Mouse (Mus musculus): ENCODE measurements around the gene Rhbdl1.
A peak's percentile ranks its signal among the peaks of the same experiment; 100 is the strongest.
"Not testable (repeated sequence)": the region's sequence is repeated elsewhere in the genome, so short reads cannot be mapped to it uniquely, and the experiment has no call there.

Rhbdl1 gene

GRCm38 (mm10) chr17:25872676-25873075 lies 35.6 kb upstream of the Rhbdl1 start:
- DNase-seq (ENCODE audit: low spot score in 2 of 2): no peak

GRCm38 (mm10) chr17:25871566-25871965 lies 34.5 kb upstream of the Rhbdl1 start:
- not testable (repeated sequence) for DNase-seq (ENCODE audit: low spot score in 2 of 2)

- DNase-seq (ENCODE audit: low spot score in 2 of 2): no peak
Measured at GRCm38 (mm10) chr17:25869954-25870353, 32.9 kb upstream of the Rhbdl1 start.

- no peak for DNase-seq (ENCODE audit: low spot score in 2 of 2)
Measured at GRCm38 (mm10) chr17:25869498-25869897, 32.4 kb upstream of the Rhbdl1 start.

- peak; percentile 84 to 89 for DNase-seq (ENCODE audit: low spot score in 2 of 2)
Measured at GRCm38 (mm10) chr17:25868601-25869191, 31.6 kb upstream of the Rhbdl1 start, which contains the start of gene Mcrip2. Gene Mcrip2 (minus strand): TSS chr17:25868764.

- DNase-seq (ENCODE audit: low spot score in 2 of 2): peak; percentile 66 to 69
Measured at GRCm38 (mm10) chr17:25867836-25868600, 30.9 kb upstream of the Rhbdl1 start.

GRCm38 (mm10) chr17:25867509-25867835 lies 30.4 kb upstream of the Rhbdl1 start:
- no peak for DNase-seq (ENCODE audit: low spot score in 2 of 2)

GRCm38 (mm10) chr17:25866172-25866571 lies 29.1 kb upstream of the Rhbdl1 start:
- peak in 1 of 2 experiments; percentile 53 for DNase-seq (ENCODE audit: low spot score in 2 of 2)

GRCm38 (mm10) chr17:25865288-25865687 lies 28.2 kb upstream of the Rhbdl1 start:
- no peak for DNase-seq (ENCODE audit: low spot score in 2 of 2)

GRCm38 (mm10) chr17:25864311-25864710 lies 27.2 kb upstream of the Rhbdl1 start:
- no peak for DNase-seq (ENCODE audit: low spot score in 2 of 2)

- no peak for DNase-seq (ENCODE audit: low spot score in 2 of 2)
Measured at GRCm38 (mm10) chr17:25863681-25864080, 26.6 kb upstream of the Rhbdl1 start.

GRCm38 (mm10) chr17:25861704-25862612 lies 24.9 kb upstream of the Rhbdl1 start:
- peak in 1 of 2 experiments; percentile 50 for DNase-seq (ENCODE audit: low spot score in 2 of 2)

- peak; percentile 92 for DNase-seq (ENCODE audit: low spot score in 2 of 2)
Measured at GRCm38 (mm10) chr17:25860832-25861703, 24.0 kb upstream of the Rhbdl1 start, which contains the start of gene Wdr90. Gene Wdr90 (minus strand): TSS chr17:25861501.

GRCm38 (mm10) chr17:25860229-25860628 lies 23.1 kb upstream of the Rhbdl1 start:
- no peak for DNase-seq (ENCODE audit: low spot score in 2 of 2)

- peak; percentile 94 for DNase-seq (ENCODE audit: low spot score in 2 of 2)
Measured at GRCm38 (mm10) chr17:25844396-25844901, 7.4 kb upstream of the Rhbdl1 start, which contains the start of gene Rhot2. Gene Rhot2 (minus strand): TSS chr17:25844851.

- no peak for DNase-seq (ENCODE audit: low spot score in 2 of 2)
Measured at GRCm38 (mm10) chr17:25843636-25844395, 6.7 kb upstream of the Rhbdl1 start.

- DNase-seq (ENCODE audit: low spot score in 2 of 2): no peak
Measured at GRCm38 (mm10) chr17:25843122-25843521, 6.0 kb upstream of the Rhbdl1 start.

GRCm38 (mm10) chr17:25842509-25842908 lies 5.4 kb upstream of the Rhbdl1 start:
- DNase-seq (ENCODE audit: low spot score in 2 of 2): no peak

GRCm38 (mm10) chr17:25841117-25841880 lies 4.2 kb upstream of the Rhbdl1 start, which contains the start of gene Gm20683:
Gene Gm20683 (minus strand): TSS chr17:25841763.
- DNase-seq (ENCODE audit: low spot score in 2 of 2): no peak

Data from heart, adult 9 months (tissue).